Mouse (Mus musculus): ENCODE measurements around the gene Pnma3. TPM values are rescaled to one million over a fixed set of nuclear protein-coding genes. Genes with fewer than 3 reads are reported as not detected.

Pnma3 gene
- 0.11 TPM in 1 of 2 replicates, not detected in the other for polyA plus RNA-seq (2012; ENCODE audit: low replicate concordance)

GRCm38 (mm10) chrX:73064415-73064793 lies at the start of gene Pnma3:
Pnma3 (plus strand) TSS chrX:73064787.

GRCm38 (mm10) chrX:73037003-73037402 lies 27.6 kb upstream of the Pnma3 start, which contains the start of gene Pnma5:
Pnma5 (minus strand) TSS chrX:73037103.

GRCm38 (mm10) chrX:73082267-73083055 lies 17.9 kb downstream of the Pnma3 start, which contains the start of gene Xlr4a:
Xlr4a (minus strand) TSS chrX:73082478.

DNA sequence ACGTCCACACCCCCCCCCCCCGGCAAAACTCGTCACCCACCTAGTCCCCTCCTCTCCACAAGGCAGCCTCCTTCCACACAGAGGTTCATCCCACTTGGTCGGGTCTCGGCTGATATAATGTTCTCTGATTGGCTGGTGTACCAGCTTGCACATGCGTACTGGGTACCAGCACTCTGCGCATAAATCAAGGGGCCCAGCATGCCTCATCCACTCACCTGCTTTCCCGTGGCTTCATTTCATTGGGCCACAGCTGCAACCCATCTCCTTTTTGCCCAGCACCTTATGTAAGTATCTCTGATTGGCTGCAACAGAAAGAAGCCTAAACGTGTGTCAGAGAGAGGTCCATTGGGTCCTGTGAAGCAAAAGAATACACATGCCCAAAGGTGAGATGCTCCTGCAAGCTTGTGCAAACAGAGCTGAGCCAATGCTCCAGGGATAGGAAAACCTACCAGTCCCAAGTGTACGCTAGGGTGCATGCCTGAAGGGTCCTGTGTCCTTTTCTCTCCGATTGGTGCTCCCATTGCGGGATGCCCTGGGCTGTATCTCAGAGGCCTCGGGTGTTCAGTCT lies 32.4 kb downstream of the Pnma3 start, which contains the start of gene Xlr3a:
Gene Xlr3a (minus strand): TSS at position 155 of the 568 bp plus-strand sequence.

GRCm38 (mm10) chrX:73116747-73117146 lies 52.2 kb downstream of the Pnma3 start, which contains the start of gene Gm14685:
Gm14685 (plus strand) TSS chrX:73117047.

Other genes starting within 250 kb of the Pnma3 start
- not detected in 2 replicates for gene Gabrq, start 239.6 kb upstream of the Pnma3 start, polyA plus RNA-seq (2012; ENCODE audit: low replicate concordance)
- 1.4 TPM in 1 of 2 replicates, not detected in the other for gene Cetn2, start 146.4 kb upstream of the Pnma3 start, polyA plus RNA-seq (2012; ENCODE audit: low replicate concordance)
- gene Nsdhl, start 146.2 kb upstream of the Pnma3 start, polyA plus RNA-seq (2012; ENCODE audit: low replicate concordance), result 0.48 and 2.9 TPM in 2 replicates
- not detected in 2 replicates for gene Zfp185, start 77.4 kb upstream of the Pnma3 start, polyA plus RNA-seq (2012; ENCODE audit: low replicate concordance)
- gene Pnma5, start 27.7 kb upstream of the Pnma3 start, polyA plus RNA-seq (2012; ENCODE audit: low replicate concordance), result not detected in 2 replicates
- 0.15 TPM in 1 of 2 replicates, not detected in the other for gene Xlr4a, start 17.7 kb downstream of the Pnma3 start, polyA plus RNA-seq (2012; ENCODE audit: low replicate concordance)
- not detected in 2 replicates for gene Xlr3a, start 32.3 kb downstream of the Pnma3 start, polyA plus RNA-seq (2012; ENCODE audit: low replicate concordance)
- 0.14 TPM in 1 of 2 replicates, not detected in the other for gene Gm14685, start 52.3 kb downstream of the Pnma3 start, polyA plus RNA-seq (2012; ENCODE audit: low replicate concordance)
- not detected in 2 replicates for gene Xlr5b, start 84.0 kb downstream of the Pnma3 start, polyA plus RNA-seq (2012; ENCODE audit: low replicate concordance)
- gene DXBay18, start 84.7 kb downstream of the Pnma3 start, polyA plus RNA-seq (2012; ENCODE audit: low replicate concordance), result not detected in 2 replicates
- not detected in 2 replicates for gene Spin2d, start 112.2 kb downstream of the Pnma3 start, polyA plus RNA-seq (2012; ENCODE audit: low replicate concordance)
- not detected in 2 replicates for gene Xlr3b, start 127.4 kb downstream of the Pnma3 start, polyA plus RNA-seq (2012; ENCODE audit: low replicate concordance)
- 0.92 and 1.4 TPM in 2 replicates for gene Xlr4b, start 149.5 kb downstream of the Pnma3 start, polyA plus RNA-seq (2012; ENCODE audit: low replicate concordance)
- 17.9 and 29.9 TPM in 2 replicates for gene F8a, start 163.5 kb downstream of the Pnma3 start, polyA plus RNA-seq (2012; ENCODE audit: low replicate concordance)
- gene Xlr4c, start 178.3 kb downstream of the Pnma3 start, polyA plus RNA-seq (2012; ENCODE audit: low replicate concordance), result 0.73 and 2.7 TPM in 2 replicates
- not detected in 2 replicates for gene Xlr3c, start 200.6 kb downstream of the Pnma3 start, polyA plus RNA-seq (2012; ENCODE audit: low replicate concordance)
- not detected in 2 replicates for gene Xlr5a, start 228.2 kb downstream of the Pnma3 start, polyA plus RNA-seq (2012; ENCODE audit: low replicate concordance)
- not detected in 2 replicates for gene Xlr5c, start 228.2 kb downstream of the Pnma3 start, polyA plus RNA-seq (2012; ENCODE audit: low replicate concordance)

Data from leukemia stem cell, adult 10-12 weeks (primary cell).